In genomic region chr4:101365299-101365698, GRCm38 (mm10) we compare ENCODE assay signal across 12 mouse cellular contexts.
"Had no signal": no experiment of that assay in that cellular context is flagged by ENCODE, and none has a peak within 500 bp of the region (broad histone marks: within the 10 kb centered on the region; RNA-seq: fewer than 3 reads in every experiment).

No protein-coding gene starts in this region.

- H3K4me3 ChIP-seq: left cerebral cortex, adult 2 months; limb, embryonic 10.5 days; liver, embryonic 12.5 days; midbrain, embryonic 12.5 days; neural tube, embryonic 13.5 days had no signal

- ATAC-seq: hindbrain, postnatal 0 days; liver, embryonic 12.5 days; midbrain, embryonic 16.5 days had no signal

- H3K36me3 ChIP-seq: limb, embryonic 10.5 days; liver, embryonic 12.5 days; midbrain, embryonic 12.5 days; neural tube, embryonic 13.5 days had no signal

- H3K4me2 ChIP-seq: liver, embryonic 12.5 days; lung, embryonic 14.5 days; midbrain, embryonic 12.5 days; neural tube, embryonic 13.5 days had no signal

- H3K27ac ChIP-seq: hindbrain, postnatal 0 days; left cerebral cortex, adult 2 months; limb, embryonic 10.5 days; liver, embryonic 12.5 days; midbrain, embryonic 12.5 days; neural tube, embryonic 13.5 days; stomach, postnatal 0 days had no signal

- H3K9me3 ChIP-seq: limb, embryonic 10.5 days; liver, embryonic 12.5 days; midbrain, embryonic 12.5 days; neural tube, embryonic 13.5 days had no signal

- DNase-seq: lung, embryonic 14.5 days; lung, postnatal 14 days; retina, postnatal 1 day; thymus, postnatal 4 days had no signal

- H3K4me1 ChIP-seq: limb, embryonic 10.5 days; liver, embryonic 12.5 days; midbrain, embryonic 12.5 days; neural tube, embryonic 13.5 days had no signal

- H3K27me3 ChIP-seq: liver, embryonic 12.5 days; midbrain, embryonic 12.5 days; neural tube, embryonic 13.5 days had no signal

- H3K9ac ChIP-seq: liver, embryonic 12.5 days; lung, embryonic 14.5 days; midbrain, embryonic 12.5 days; neural tube, embryonic 13.5 days had no signal
